Mouse (Mus musculus): ENCODE measurements around the gene Naa15.

Gene Naa15

DNA sequence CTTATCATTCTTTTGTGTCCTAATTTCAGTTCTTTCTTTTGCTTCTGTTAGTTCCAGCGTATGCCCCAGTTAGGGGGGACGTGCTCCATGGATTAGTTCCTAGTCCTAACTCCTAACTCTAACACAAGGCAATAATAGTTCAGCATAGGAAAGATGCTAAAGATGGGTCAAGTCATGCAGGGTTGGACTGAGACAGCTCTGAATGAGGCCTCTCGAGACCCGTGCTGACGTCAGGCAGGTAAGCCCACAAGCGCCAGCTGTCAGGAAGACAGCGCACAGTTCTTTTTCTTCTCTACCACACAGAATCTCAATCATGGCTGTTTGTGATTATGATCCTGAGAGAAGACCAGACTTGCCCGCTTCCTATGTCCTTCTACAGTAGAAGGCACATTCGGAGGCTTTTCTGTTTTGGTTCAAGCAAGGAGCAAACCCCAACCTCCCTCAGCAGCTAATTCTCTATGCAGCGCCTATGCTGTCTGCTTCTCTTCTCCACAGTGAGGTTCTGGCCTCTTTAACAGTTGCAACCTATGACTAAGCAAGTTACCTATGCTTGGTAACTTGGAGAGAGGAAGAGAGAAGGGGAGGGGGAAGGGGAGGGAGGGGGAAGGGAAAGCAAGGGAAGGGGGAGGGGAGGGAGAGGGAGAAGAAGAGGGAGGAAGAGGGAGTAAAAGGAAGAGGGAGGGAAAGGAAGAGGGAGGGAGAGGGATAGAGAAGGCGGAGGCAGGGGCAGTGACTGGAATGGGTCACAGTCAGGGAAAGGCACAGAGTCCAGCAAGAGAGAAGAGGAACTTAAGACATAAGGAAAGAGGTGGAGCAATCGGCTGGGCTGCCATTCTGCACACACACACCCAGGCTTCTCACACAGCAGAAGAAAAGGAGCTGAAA is 103.2 kb downstream of the Naa15 start:
- no peak for DNase-seq

DNA sequence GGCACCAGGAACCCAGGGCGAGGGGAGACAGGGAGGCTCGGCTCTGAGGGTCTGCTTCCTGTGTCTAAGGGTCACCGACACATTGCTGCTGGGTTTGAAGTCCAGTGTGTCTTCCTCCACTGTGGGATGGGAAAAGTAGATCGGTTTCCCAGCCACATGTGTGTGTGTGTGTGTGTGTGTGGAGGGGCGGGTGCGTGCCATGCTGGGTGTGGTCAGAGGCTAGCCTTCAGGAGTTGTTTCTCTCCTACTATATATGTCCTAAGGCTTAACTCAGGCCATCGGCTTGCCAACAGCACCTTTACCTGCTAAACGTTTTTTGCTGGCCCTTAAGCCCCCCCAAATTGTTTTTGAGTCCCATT is 103.8 kb downstream of the Naa15 start:
- DNase-seq, result no peak

DNA sequence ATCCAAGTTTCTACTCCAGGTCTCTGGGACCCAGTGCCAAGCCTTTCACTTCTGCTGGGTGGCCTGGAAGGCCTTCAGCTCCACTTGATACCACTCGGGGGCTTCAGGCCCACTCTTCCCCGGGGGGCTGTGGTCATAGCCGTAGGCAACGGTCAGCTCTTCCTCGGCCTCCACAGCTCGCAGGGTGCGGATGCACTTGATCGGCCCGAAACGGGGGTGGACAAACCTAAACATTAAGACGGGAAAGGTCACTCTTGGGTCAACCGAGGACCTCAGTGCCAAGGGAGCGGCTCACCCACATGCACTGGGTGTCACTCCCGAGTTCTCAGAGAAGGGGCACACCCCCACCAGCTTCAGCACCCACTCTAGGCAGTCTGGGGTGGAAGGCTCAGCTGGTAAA is 106.3 kb downstream of the Naa15 start:
- DNase-seq, result no peak

DNA sequence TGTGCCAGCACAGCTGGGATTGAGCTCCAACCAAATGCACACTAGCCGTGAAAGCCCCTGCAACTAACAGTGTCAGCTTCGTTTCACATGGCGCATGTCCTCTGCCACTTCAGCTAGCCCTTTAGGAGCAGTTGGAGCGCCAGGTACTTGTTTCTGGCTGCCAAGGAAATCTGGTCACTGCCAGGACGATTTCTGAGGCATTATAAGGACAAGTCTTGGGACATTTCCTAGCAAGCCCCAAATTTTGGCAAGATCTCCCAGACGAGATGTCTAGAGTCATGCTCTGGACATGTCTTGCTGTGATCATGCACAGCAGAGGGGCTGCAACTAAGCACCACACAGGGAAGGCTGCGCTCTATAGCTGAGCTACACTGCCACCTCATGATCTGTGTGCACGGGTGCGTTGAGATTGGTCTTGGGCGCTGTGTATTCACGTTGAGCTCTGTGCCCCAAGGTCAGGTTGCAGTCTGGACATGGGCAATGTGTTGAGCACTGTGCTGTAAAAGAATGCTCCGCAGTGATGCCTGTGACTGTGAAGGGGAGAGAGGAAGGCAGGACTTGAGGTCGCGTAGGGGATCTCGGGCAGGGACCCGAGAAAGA is 110.3 kb downstream of the Naa15 start:
- no peak for DNase-seq

All from spleen, adult 18-20 months (tissue).